Mouse (Mus musculus) myocyte (in vitro differentiated cells): ENCODE measurements around the gene Mgll. TPM values are rescaled to one million over a fixed set of nuclear protein-coding genes. Genes with fewer than 3 reads are reported as not detected.
A peak's percentile ranks its signal among the peaks of the same experiment; 100 is the strongest.

Experiments
- H3K27me3 ChIP-seq: one replicate; pipeline ENCODE4 v1.6.1; 2011; ENCODE audit not compliant: control insufficient read depth, insufficient read depth, insufficient read length
- H3K36me3 ChIP-seq: one replicate; pipeline ENCODE4 v1.6.1; 2011; ENCODE audit not compliant: control insufficient read depth, insufficient read depth
- H3K4me2 ChIP-seq: one replicate; pipeline ENCODE4 v1.6.1; 2011; ENCODE audit warnings: low read depth, control low read depth
- H3K4me3 ChIP-seq: one replicate; pipeline ENCODE4 v1.5.1; 2011; ENCODE audit warnings: mild to moderate bottlenecking, control low read depth, moderate library complexity
- H3K79me2 ChIP-seq: one replicate; pipeline ENCODE4 v1.6.1; 2011; ENCODE audit not compliant: control insufficient read depth, insufficient read depth
- H3ac ChIP-seq: one replicate; pipeline ENCODE4 v1.6.1; 2011; ENCODE audit not compliant: control insufficient read depth, insufficient read length
- CEBPB ChIP-seq: IDR thresholded peaks from 2 replicates; pipeline ENCODE4 v1.6.1; 2011; ENCODE audit warnings: mild to moderate bottlenecking, moderate library complexity; ENCODE audit not compliant: poor library complexity, insufficient read depth, severe bottlenecking
- E2F4 ChIP-seq: IDR thresholded peaks from one replicate; pipeline ENCODE4 v1.6.1; 2011; ENCODE audit warnings: mild to moderate bottlenecking, control low read depth, moderate library complexity; ENCODE audit not compliant: insufficient read depth
- MAX ChIP-seq: IDR thresholded peaks from one replicate; pipeline ENCODE4 v1.6.1; 2011; ENCODE audit warnings: low read depth, mild to moderate bottlenecking, control low read depth
- MYOD1 ChIP-seq, 3 experiments: IDR thresholded peaks; one replicate each; pipeline ENCODE4 v1.6.1; 2011; ENCODE audit warnings: control low read depth in 2 of 3, low read depth in 2 of 3, mild to moderate bottlenecking in 2 of 3, moderate library complexity in 1 of 3; ENCODE audit not compliant: insufficient read length in 2 of 3, control insufficient read depth in 1 of 3
- MYOG ChIP-seq, 3 experiments: IDR thresholded peaks; one replicate each; pipeline ENCODE4 v1.6.1; 2011; ENCODE audit warnings: control low read depth in 2 of 3, low read depth in 2 of 3, mild to moderate bottlenecking in 2 of 3; ENCODE audit not compliant: insufficient read length in 2 of 3, control insufficient read depth in 1 of 3, insufficient read depth in 1 of 3
- POLR2A ChIP-seq: IDR thresholded peaks from one replicate; pipeline ENCODE4 v1.6.1; 2011; ENCODE audit warnings: low read depth, mild to moderate bottlenecking, control low read depth, moderate library complexity; ENCODE audit not compliant: insufficient read length
- POLR2AphosphoS2 ChIP-seq: IDR thresholded peaks from one replicate; pipeline ENCODE4 v1.6.1; 2011; ENCODE audit warnings: low read depth, control low read depth; ENCODE audit not compliant: insufficient read length
- REST ChIP-seq: IDR thresholded peaks from one replicate; pipeline ENCODE4 v1.6.1; 2011; ENCODE audit warnings: mild to moderate bottlenecking, control low read depth, moderate library complexity; ENCODE audit not compliant: insufficient read depth, insufficient read length
- SRF ChIP-seq: IDR thresholded peaks from one replicate; pipeline ENCODE4 v1.6.1; 2011; ENCODE audit warnings: low read depth; ENCODE audit not compliant: control insufficient read depth, insufficient read length
- TCF12 ChIP-seq: IDR thresholded peaks from one replicate; pipeline ENCODE4 v1.6.1; 2011; ENCODE audit warnings: mild to moderate bottlenecking, control low read depth; ENCODE audit not compliant: poor library complexity, insufficient read depth, severe bottlenecking
- TCF3 ChIP-seq: IDR thresholded peaks from one replicate; pipeline ENCODE4 v1.6.1; 2011; ENCODE audit warnings: low read depth, control low read depth; ENCODE audit not compliant: insufficient read length
- USF1 ChIP-seq: IDR thresholded peaks from one replicate; pipeline ENCODE4 v1.6.1; 2011; ENCODE audit warnings: low read depth, mild to moderate bottlenecking, control low read depth, moderate library complexity
- polyA plus RNA-seq: library from polyadenylated mRNA; unstranded; fragments of >200 nt; fragmentation: generic; extraction: Trizol; gene quantifications from one replicate; pipeline ENCODE4 v1.2.1, GENCODE M21; 2012; ENCODE audit warnings: missing spikeins

Mgll gene
- polyA plus RNA-seq, 1 experiment: 4.7 TPM

GRCm38 (mm10) chr6:88784691-88785173, 60.5 kb downstream of the Mgll start:
- Histone ChIP-seq H3K27me3 (no peaks in the 10 kb centered on the region), H3K4me3 (no peak overlapping the region), H3K36me3 (no peaks in the 10 kb centered on the region), H3ac (no peak overlapping the region), H3K79me2 (no peaks in the 10 kb centered on the region), H3K4me2 (no peak overlapping the region)
- TF ChIP-seq MAX: no peak
- TF ChIP-seq USF1: no peak
- TF ChIP-seq CEBPB: no peak
- no peak for TF ChIP-seq POLR2AphosphoS2
- TF ChIP-seq SRF: no peak
- no peak for TF ChIP-seq MYOG (IDR thresholded peaks at IDR 0.05; ENCODE audit: control insufficient read depth in 1 of 3, insufficient read depth in 1 of 3, insufficient read length in 2 of 3, low read depth in 2 of 3)
- no peak for TF ChIP-seq POLR2A
- no peak for TF ChIP-seq E2F4
- no peak for TF ChIP-seq TCF3
- TF ChIP-seq MYOD1 (IDR thresholded peaks at IDR 0.05; ENCODE audit: control insufficient read depth in 1 of 3, insufficient read length in 2 of 3, low read depth in 2 of 3): no peak
- no peak for TF ChIP-seq REST
- no peak for TF ChIP-seq TCF12

DNA sequence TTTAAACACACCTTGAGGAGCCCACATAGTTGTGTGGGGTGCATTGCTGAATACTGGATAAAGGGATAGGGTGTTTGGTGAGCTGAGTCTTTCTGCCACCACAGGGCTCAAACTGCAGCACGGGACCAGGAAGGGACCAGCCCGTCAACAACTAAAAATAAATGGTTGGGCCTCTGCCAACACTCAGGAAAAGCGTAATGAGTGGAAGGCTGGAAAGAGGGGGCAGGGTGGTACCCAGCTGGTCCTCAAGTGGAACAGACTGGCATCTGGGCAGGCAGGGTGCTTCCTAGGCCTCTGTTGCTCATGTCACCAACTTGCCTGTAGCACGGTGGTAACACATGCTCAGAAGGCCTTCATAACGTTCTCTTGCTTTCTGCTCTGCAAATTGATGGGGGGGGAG, 61.1 kb downstream of the Mgll start:
- no peaks in the 10 kb centered on the region for H3K36me3 ChIP-seq
- TF ChIP-seq CEBPB (no peak), USF1 (no peak)
- no peak overlapping the region for H3K4me3 ChIP-seq
- H3ac ChIP-seq: no peak overlapping the region
- no peaks in the 10 kb centered on the region for H3K79me2 ChIP-seq
- H3K27me3 ChIP-seq: no peaks in the 10 kb centered on the region
- no peak overlapping the region for H3K4me2 ChIP-seq

DNA sequence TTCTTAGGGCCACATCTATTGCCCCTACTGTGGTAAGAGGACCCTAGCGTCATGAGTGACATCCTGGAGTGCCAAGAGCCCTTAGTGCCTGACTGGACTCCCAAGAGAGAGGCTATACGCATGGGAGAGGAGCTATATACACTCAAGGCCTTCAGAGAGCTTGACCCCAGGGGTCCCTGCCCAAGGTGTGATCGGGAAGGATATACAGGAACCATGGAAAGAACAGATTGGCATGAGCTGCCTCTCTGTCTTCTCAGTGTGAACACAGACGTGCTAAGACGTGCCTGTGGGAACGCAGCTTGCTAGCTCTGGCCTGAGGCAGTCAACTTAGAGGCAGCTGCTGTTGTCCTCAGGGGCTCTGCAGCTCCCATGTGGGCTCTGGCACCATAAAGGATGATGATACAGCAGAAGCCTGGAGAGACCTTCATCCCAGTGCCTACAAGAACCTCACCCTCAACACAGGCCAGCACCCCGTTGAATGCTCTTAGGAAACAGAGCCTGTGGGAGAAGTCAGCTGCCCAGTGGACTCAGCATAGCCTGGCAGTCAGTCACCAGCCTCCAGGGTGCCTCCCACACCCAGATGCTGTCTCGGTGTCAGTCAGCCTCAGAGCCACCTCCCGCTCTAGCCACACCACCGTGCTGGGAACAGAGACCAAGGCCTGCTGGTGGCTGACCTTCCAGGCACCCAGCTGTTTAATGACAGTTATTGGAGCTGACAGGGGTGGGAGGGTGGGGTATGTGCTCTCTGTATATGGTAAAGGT, 61.8 kb downstream of the Mgll start:
- Histone ChIP-seq H3K4me3 (no peak overlapping the region), H3K36me3 (no peaks in the 10 kb centered on the region), H3ac (no peak overlapping the region), H3K4me2 (no peak overlapping the region), H3K79me2 (no peaks in the 10 kb centered on the region), H3K27me3 (no peaks in the 10 kb centered on the region)
- TF ChIP-seq MYOD1 (IDR thresholded peaks at IDR 0.05; ENCODE audit: control insufficient read depth in 1 of 3, insufficient read length in 2 of 3, low read depth in 2 of 3): peak; percentile 9 to 84 (median 26)
- peak in 2 of 3 experiments; percentile 45 to 67 for TF ChIP-seq MYOG (IDR thresholded peaks at IDR 0.05; ENCODE audit: control insufficient read depth in 1 of 3, insufficient read depth in 1 of 3, insufficient read length in 2 of 3, low read depth in 2 of 3)
- TF ChIP-seq USF1: no peak
- no peak for TF ChIP-seq TCF3
- TF ChIP-seq TCF12: no peak
- TF ChIP-seq SRF: no peak
- TF ChIP-seq REST: no peak

GRCm38 (mm10) chr6:88786732-88787445, 62.7 kb downstream of the Mgll start:
- Histone ChIP-seq H3K36me3 (no peaks in the 10 kb centered on the region), H3K4me3 (no peak overlapping the region)
- TF ChIP-seq REST (no peak), MYOD1 (IDR thresholded peaks at IDR 0.05; ENCODE audit: control insufficient read depth in 1 of 3, insufficient read length in 2 of 3, low read depth in 2 of 3) (peak in 1 of 3 experiments; percentile 0), USF1 (peak; percentile 70)

DNA sequence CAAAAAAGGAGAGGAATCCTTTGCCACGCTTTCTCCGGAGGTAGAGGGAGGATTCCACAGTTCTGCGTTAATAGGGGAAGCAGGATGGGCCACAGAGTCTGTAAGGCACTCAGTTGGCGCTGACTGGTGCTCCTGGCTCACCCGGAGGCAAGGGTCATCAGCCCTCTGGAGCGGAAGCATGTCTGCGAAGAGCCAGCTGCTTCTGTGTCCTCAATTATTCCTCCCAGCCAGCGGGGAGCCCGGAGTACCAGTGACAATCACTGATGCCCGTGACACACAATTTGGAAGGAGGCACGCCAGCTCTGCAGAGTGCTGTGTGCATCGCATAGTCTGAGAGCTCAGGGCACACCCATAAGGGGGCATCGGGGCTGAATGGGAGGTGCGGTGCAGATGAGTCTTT, 63.3 kb downstream of the Mgll start:
- TF ChIP-seq MAX (no peak), E2F4 (no peak), SRF (no peak), USF1 (no peak), REST (no peak), POLR2AphosphoS2 (no peak), CEBPB (no peak), TCF3 (no peak), TCF12 (no peak), MYOG (IDR thresholded peaks at IDR 0.05; ENCODE audit: control insufficient read depth in 1 of 3, insufficient read depth in 1 of 3, insufficient read length in 2 of 3, low read depth in 2 of 3) (no peak), MYOD1 (IDR thresholded peaks at IDR 0.05; ENCODE audit: control insufficient read depth in 1 of 3, insufficient read length in 2 of 3, low read depth in 2 of 3) (no peak), POLR2A (no peak)
- Histone ChIP-seq H3K79me2 (no peaks in the 10 kb centered on the region), H3K27me3 (no peaks in the 10 kb centered on the region), H3ac (no peak overlapping the region), H3K36me3 (no peaks in the 10 kb centered on the region), H3K4me2 (no peak overlapping the region), H3K4me3 (no peak overlapping the region)

More at GRCm38 (mm10) chr6:88786732-88787445, 62.7 kb downstream of the Mgll start:
- no peaks in the 10 kb centered on the region for H3K27me3 ChIP-seq
- H3ac ChIP-seq: no peak overlapping the region
- H3K4me2 ChIP-seq: no peak overlapping the region
- no peaks in the 10 kb centered on the region for H3K79me2 ChIP-seq
